Mouse (Mus musculus) liver (tissue): ENCODE results near the gene Ier3.

Experiments
- DNase-seq: peaks from one replicate; pipeline ENCODE4 v3.0.0-alpha.2; 2020; ENCODE audit warnings: mixed read lengths

Ier3 gene

DNA sequence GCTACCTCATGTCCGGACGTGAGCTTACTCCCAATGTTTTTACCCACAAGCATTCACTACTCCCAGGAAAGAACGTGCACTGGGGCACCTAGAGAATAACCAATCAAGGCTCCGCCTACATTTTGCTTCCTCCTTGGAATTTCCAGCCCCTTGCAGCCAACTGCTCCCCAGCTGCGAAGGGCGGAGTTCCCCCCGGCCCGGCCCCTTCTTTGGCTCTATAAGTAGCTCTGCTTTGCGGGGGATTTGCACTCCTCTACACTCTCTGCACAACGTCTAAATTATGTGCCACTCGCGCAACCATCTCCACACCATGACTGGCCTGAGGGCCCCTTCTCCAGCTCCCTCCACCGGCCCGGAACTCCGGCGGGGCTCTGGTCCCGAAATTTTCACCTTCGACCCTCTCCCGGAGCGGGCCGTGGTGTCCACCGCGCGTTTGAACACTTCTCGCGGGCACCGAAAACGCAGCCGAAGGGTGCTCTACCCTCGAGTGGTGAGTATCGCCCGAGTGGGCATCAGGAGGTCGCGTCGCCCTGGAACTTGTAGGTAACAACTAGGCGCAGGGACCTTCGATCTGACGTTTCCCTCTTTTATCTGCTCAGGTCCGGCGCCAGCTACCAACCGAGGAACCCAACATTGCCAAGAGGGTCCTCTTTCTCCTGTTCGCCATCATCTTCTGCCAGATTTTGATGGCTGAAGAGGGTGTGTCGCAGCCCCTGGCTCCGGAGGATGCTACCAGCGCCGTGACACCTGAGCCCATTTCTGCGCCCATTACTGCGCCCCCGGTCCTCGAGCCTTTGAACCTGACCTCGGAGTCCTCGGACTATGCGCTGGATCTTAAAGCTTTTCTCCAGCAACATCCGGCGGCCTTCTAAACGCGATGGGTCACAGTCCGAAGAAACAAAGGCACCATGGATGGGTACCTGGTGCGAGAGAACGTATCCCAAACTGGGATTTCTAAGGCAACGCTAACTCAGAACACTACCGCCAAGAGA lies at the start of gene Ier3:
Ier3 (plus strand) TSS at position 246 of the 992 bp plus-strand sequence.
- peak; percentile 87 for DNase-seq

GRCm38 (mm10) chr17:35776811-35777609 lies 44.5 kb upstream of the Ier3 start:
- DNase-seq = peak; percentile 28

- DNase-seq = no peak
Observed at GRCm38 (mm10) chr17:35778965-35779364, 42.5 kb upstream of the Ier3 start.

DNA sequence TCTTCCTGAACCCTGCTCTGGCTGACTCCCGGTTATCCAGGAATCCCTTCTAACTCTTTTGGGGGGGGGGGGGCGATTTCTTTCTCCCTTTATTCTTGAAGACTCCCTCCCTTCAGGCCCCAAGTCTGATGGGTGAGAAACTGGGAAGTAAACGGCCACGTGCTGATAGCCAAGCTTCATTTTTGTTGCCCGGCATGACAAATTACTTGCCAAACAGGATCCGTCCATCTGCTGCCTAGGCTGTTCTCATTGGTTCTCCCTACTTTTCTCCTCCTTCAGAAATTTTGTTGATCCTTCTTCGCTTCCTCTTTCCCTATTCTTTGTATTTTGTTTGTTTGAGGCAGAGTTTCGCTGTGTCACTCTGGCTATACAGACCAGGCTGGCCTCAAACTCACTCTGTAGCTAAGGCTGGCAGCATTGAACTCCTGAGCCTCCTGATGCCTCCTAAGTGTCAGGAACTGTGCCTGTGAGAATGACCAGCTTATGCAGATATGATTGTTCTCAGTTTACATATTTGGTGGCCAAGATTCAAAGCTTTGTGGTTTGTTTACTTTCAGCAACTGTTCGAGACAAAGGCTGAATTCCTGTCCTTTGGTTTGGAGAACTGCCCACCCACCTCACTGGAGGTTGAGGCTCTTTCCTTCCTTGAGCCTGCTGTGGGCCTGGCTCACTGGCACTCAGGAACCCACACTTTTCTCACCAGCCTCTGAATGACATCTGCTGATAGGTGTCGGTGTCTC lies 41.8 kb upstream of the Ier3 start:
- DNase-seq = no peak

GRCm38 (mm10) chr17:35780362-35780761 lies 41.1 kb upstream of the Ier3 start:
- no peak for DNase-seq

GRCm38 (mm10) chr17:35782398-35782797 lies 39.1 kb upstream of the Ier3 start:
- DNase-seq = peak; percentile 34

GRCm38 (mm10) chr17:35782924-35783323 lies 38.6 kb upstream of the Ier3 start:
- no peak for DNase-seq

GRCm38 (mm10) chr17:35783944-35784343 lies 37.5 kb upstream of the Ier3 start:
- peak; percentile 24 for DNase-seq

DNA sequence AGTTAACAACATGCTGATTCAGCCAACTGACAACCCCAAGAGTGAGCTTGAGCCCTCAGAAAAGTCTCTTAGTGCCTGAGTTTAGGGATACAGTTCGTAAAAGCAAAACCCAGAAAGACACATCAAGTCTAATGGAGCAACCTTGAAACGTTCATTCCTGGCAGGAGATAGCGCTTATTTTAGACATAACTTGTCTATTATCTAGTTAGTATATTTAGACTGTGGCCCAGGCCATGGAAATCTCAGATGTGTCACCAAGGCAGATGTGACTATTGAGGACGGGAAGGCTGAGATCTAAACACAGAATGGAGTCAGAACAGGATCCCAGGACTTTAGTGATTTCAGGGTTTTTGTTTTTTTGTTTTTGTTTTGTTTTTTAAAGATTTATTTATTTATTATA lies 36.3 kb upstream of the Ier3 start:
- no peak for DNase-seq

DNA sequence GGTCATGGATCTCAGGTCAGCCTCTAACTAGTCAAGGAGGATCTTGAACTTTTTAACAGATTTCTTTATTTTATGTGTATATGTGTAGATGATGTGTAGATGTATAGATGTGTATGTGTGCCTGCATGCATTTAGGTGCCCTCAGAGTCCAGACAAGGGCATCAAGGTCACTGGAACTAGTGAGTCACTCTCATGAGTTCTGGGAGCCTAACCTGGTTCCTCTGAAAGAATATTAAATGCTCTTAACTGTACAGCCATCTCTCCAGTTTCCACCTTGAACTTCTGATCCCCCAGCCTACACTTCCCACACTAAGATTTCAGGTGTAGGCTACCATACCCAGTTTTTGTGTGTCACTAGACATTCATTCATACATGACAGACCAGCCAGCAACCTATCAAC lies 34.0 kb upstream of the Ier3 start:
- DNase-seq = no peak

DNA sequence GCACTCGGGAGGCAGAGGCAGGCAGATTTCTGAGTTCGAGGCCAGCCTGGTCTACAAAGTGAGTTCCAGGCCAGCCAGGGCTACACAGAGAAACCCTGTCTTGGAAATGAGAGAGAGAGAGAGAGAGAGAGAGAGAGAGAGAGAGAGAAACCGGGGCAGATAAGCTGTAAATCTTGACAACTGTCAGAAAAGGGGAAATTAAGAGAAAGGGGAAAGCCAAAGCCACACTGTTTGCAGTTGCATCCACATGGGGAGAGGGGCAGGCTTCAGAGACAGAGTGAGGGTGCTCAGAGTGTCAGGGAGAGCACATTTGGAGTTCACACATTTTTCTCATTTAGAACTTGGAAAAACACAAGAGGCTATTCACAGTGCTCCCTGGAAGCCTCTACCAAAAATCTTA lies 33.5 kb upstream of the Ier3 start:
- DNase-seq = no peak

- DNase-seq = no peak
Observed at GRCm38 (mm10) chr17:35790933-35791332, 30.6 kb upstream of the Ier3 start.

DNA sequence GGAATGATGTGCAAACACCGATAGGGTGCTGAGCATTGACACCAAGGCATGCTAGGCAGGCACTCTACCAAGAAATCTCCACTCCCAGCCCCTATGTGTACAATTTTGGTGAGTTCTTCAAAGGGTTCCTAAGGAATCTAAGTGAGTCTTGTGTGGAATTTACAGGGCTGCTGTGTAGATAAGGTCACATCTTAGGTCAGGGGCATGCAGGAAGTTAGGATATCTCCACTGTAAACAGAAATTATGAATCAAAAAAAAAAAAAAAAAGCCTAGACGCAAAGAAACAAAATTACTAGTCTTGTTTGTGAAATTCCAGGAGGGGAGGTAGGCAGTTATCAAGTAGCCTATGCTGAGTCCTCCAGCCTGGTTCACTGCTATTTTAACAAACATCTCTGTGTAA lies 28.6 kb upstream of the Ier3 start:
- no peak for DNase-seq

DNA sequence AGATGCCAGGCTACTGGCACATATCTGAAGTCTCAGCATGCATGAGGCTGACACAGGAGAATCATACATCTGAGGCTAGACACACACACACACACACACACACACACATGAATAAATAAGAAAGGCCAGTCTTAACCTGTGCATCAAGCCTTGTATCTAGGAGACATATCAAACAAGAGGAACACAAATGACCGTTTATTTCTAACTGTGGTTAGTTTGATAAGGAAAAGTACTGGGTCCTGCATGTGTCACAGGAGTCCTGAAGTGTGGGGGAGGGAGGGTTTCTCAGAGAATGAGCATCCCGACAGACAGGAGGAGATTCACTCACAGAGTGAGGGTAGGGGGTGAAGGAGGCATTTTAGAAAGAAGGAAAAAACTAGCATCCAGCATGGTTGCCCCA lies 26.4 kb upstream of the Ier3 start:
- DNase-seq = no peak

GRCm38 (mm10) chr17:35795656-35796055 lies 25.8 kb upstream of the Ier3 start:
- DNase-seq = no peak

DNA sequence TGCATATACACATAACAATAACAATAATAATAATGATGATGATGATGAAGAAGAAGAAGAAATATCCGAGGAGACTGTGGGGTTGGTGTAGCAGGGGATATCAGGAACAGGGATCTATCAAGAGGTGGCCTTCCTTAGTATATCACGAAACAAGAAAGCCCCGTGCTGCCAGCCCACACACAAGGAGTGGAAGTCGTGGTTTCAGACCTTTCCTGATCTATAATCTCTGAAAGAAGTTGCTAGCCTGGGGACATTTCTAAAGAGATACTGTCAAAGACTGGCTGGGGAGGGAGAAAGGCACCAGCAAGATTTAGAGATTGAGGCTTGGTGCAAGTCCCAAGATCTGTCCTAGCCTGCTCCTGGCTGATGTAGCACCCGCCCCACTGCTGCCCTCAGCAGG lies 24.6 kb upstream of the Ier3 start:
- DNase-seq = no peak

GRCm38 (mm10) chr17:35800905-35801304 lies 20.6 kb upstream of the Ier3 start:
- no peak for DNase-seq

DNA sequence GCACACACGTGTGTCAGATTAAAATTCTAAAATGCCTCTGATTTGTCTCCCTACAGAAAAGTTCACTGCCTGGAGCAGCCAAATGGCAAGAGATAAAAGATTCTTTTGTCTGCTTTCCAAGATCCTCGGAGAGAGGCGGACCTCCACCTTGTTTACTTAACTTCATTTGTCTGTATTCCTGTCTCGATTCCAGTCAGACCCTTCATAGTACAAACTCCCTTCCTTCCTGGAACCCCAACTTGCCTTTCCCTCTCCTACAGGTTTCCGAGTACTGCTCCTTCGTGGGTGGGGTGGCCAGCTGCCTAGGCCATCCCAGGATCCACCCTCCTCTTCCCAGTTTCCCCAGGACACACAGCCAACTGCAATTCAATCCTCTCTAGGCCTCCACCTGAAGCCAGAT lies 18.5 kb upstream of the Ier3 start:
- DNase-seq = no peak

DNA sequence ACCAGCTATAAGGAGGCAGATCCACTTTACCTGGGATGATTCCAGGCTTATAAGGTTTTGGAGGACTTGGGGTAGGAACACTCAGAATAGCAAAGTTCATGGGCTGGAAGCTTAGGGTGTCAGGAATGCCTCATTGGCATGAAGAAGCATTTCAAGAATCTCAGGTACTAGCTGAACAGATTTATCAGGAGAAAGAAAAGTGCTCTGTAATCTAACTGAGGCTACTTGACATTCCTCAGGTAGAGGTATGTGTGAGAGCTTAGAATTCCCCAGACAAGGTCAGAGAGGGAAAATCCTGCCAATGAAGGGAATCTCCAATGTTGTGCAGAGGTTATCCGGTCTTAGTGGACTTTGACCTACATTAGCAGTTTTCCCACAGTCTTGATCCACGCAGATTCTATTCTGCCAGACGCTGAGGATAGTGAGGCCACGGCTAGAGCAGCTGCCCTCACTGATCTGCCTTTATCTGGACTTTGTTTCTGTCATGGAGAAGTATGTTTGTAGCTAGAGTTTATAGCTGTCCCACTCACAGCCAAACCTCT lies 17.6 kb upstream of the Ier3 start:
- DNase-seq = no peak

DNA sequence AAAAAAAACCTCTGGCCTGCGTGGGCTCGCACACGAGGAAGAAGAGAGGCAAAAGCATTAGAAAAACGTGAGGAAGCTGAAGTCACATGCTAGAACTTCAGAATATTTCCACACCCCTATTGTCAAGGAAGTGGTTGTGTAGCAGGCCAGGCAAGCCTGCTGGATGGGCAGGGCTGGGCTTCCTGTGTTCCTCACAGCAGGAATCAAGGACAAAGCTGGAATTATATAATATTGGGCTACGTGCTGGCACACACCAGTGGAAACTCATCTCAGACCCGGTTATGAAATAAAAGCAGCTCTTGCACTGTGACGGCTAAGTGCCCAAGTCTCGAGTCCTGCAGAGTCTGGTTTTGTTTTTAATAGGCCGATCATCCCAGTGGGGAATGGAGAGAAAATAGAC lies 13.4 kb upstream of the Ier3 start:
- no peak for DNase-seq

- DNase-seq = no peak
Observed at GRCm38 (mm10) chr17:35809395-35809794, 12.1 kb upstream of the Ier3 start.

GRCm38 (mm10) chr17:35810900-35811648 lies 10.4 kb upstream of the Ier3 start:
- DNase-seq = no peak
